Mouse (Mus musculus) MEL-GATA-1-ER (cell line): ENCODE data around the gene Vps11.
"Not testable (repeated sequence)": the region's sequence is repeated elsewhere in the genome, so short reads cannot be mapped to it uniquely, and the experiment has no call there.

Experiments
- DNase-seq: peaks from one replicate; pipeline ENCODE4 v3.0.0-alpha.2; 2012; ENCODE audit warnings: low read depth; ENCODE audit errors: extremely low read depth

The Vps11 gene

GRCm38 (mm10) chr9:44361190-44361917, at the start of gene Vps11:
Gene Vps11 (minus strand): TSS chr9:44361670.
- peak; percentile 92 for DNase-seq

DNA sequence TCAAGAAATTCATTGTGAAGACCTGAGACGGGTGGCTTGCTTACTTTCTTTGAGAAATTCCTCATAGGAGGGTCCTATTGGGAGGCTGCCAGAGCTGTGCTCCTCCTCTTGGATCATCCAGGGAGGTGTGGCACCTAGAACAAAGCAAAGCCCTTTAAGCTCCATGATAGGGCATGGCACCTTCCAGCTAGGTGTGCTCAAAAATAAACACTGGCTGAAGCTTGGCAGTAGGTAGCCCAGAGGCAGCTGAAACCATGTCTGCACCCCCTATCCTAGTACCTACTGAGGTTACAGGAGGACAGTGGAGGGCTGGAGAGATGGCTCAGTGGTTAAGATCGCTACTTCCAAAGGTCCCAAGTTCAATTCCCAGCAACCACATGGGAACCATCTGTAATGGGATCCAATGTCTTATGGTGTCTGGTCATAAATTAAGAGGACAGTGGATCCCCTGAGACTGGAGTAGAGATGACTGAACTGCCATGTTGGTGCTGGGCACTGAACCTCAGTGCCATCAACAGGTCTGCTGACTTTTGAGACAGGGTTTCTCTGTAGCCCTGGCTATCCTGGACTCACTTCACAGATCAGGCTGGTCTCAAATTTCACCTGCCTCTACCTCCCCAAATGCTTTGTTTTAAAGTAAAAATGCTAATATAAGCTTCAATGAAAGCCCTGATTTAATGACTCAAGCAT, 49.3 kb upstream of the Vps11 start:
- no peak for DNase-seq

DNA sequence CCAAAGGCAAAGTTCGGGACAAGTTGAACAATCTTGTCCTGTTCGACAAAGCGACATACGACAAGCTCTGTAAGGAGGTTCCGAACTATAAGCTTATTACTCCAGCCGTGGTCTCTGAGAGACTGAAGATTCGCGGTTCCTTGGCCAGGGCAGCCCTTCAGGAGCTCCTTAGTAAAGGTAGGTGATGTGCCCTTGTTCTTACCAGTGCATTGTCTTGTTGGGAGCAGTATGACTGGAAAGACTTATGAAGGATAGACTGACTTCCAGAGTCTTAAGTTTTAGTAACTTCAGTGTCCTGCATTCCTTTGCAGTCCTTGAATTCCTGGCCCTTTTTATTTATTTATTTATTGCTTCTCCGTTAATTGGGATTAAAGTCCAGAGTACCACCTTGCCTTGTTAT, 47.2 kb upstream of the Vps11 start:
- DNase-seq = not testable (repeated sequence)

DNA sequence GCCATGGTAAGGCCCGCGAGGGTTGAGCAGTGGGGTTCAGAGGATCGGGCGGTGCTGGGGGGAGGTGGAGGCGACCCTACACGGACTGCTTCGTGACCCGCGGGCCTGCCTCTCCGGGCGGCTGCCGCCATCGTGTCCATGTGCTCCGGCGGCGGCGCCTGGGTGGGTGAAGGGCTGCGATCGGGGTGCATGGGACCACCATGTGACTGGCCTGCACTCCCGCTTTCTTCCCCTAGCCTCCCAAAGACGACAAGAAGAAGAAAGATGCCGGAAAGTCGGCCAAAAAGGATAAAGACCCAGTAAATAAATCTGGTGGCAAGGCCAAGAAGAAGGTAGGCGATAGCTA, 46.3 kb upstream of the Vps11 start:
- no peak for DNase-seq

GRCm38 (mm10) chr9:44406906-44407751, 45.7 kb upstream of the Vps11 start, which contains the start of the genes Rps25 and Trappc4:
Gene Rps25 (plus strand): TSS chr9:44407139.
Gene Trappc4 (minus strand): TSS chr9:44407600.
- DNase-seq = peak; percentile 81

GRCm38 (mm10) chr9:44405011-44405410, 43.5 kb upstream of the Vps11 start:
- DNase-seq = no peak

DNA sequence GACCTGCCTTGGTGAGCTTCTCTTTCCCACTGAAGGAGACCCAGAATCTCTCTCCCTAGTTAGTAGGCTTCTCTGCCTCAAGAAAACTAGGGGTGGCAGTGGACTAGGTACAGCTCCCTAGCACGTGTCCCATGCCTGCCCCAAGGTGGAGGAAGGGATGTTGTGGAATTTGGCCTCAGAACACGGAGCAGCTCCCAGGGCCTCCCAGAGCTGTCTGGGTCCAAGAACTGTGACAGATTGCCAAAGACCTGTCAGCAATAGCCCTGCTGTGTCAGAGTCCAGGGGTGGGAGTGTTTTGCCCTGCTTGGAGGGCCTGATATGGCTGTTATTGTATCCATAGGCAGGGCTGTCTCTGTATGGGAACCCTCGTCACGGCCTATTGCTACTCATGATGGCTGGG, 39.6 kb upstream of the Vps11 start:
- no peak for DNase-seq

GRCm38 (mm10) chr9:44399795-44400114, 38.3 kb upstream of the Vps11 start:
- DNase-seq = no peak

- no peak for DNase-seq
These were observed 37.8 kb upstream of the Vps11 start for GRCm38 (mm10) chr9:44399114-44399794.

- no peak for DNase-seq
These were observed 37.1 kb upstream of the Vps11 start for GRCm38 (mm10) chr9:44398551-44398950.

GRCm38 (mm10) chr9:44398087-44398486, 36.6 kb upstream of the Vps11 start:
- DNase-seq = no peak

- peak; percentile 98 for DNase-seq
These were observed 35.4 kb upstream of the Vps11 start, which contains the start of gene Slc37a4 for GRCm38 (mm10) chr9:44396684-44397411. Gene Slc37a4 (plus strand): TSS chr9:44396852.

GRCm38 (mm10) chr9:44391466-44391865, 30.0 kb upstream of the Vps11 start:
- DNase-seq = peak; percentile 18

DNA sequence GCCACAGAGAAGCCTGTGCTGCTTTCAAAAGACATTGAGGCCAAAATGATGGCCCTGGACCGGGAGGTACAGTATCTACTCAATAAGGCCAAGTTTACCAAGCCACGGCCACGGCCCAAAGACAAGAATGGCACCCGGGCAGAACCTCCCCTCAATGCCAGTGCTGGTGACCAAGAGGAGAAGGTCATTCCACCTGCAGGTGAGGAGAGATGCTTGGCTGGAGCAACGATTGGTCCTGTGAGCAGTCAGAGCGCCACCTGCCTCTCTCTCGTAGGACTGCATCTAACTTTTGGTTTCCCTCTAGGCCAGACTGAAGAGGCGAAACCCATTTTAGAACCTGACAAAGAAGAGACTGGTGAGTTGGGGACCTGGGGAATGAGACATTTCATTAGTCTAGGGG, 27.8 kb upstream of the Vps11 start:
- DNase-seq = peak; percentile 17

- no peak for DNase-seq
These were observed 25.8 kb upstream of the Vps11 start for GRCm38 (mm10) chr9:44387221-44387620.

DNA sequence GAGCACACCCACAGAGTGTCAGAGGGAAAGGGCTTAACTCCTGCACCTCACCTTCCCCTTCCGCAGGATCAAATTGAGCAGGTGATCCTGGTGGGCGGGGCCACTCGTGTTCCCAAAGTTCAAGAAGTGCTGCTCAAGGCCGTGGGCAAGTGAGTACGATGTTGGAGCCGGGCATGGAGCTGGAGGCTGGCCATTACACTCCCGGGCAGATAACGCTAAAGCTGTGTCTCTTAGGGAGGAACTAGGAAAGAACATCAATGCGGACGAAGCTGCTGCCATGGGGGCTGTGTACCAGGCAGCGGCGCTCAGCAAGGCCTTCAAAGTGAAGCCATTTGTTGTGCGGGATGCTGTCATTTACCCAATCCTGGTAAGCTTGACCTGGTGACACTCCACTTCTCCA, 23.1 kb upstream of the Vps11 start:
- no peak for DNase-seq

GRCm38 (mm10) chr9:44379862-44380261, 18.4 kb upstream of the Vps11 start:
- peak; percentile 8 for DNase-seq

DNA sequence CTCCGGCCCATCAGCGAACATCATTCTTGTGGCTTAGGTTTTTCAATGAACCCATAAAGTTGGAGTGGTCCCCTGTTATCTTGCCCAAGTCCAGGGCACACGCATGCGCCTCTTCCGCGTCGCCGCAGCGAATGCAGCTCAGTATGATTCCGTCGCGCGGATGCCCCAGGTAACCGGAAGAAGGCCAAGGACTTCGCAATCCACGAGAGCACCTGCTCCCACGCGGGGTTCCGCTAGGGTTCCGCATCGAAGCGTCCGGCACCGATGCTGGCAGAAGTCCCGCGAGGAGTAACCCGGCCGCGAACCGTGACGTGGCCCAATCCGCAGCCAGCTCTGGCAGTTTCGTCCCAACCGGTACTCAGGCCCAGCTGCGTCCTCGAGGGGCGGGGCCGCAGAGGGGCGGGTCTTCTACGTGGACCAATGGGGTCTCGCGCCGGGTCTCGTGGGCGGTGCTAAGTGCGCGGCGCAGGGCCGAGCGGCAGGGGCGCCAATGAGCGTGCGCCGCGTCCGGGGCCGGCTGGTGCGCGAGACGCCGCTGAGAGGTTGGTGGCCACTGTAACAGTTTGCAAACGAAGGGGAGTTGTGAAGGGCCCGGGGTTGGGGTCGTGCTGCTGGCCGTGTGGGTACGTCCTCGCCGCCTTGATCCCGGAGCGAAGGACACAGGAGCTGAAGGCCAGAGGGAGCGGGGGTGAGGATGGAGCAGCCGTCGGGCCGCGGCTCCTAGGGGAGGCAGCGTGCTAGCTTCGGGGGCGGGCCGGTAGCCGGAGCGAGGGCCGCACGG, 17.8 kb upstream of the Vps11 start, which contains the start of gene Hyou1:
TSS of gene Hyou1 (plus strand) at position 437 of the 781 bp plus-strand sequence.
- peak; percentile 89 for DNase-seq

GRCm38 (mm10) chr9:44378153-44378730, 16.8 kb upstream of the Vps11 start:
- peak; percentile 21 for DNase-seq
